8 mouse cellular contexts compared by ENCODE assay signal in the genomic region with DNA sequence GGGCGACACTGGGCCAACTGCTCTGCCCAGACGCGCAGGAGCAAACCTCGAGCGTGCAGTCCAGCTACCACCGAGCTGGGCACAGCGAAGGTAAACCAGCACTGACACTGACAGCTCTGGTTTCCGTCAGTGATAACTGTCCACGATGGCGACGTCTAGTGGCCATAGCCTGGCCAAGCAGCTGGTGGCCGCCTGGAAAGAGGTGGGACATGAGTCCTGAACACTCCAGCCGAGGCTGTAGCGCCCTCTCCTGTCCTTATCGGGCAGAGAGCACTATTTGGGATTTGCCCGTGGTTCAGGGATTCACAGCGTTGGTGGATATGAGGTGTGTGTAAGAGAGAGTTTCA. TPM values are rescaled to one million over a fixed set of nuclear protein-coding genes. Genes with fewer than 3 reads are reported as not detected.
DNase-seq lines count a peak whose midpoint lies in the region; ATAC-seq and TF ChIP-seq lines count a peak whose summit lies in the region.

No protein-coding gene starts in this region.

- intact Hi-C loops in gastrocnemius, adult 2 months (cut with DNase I), result loop anchor here (1.0 to 2.0 kb wide), 2 partner anchors 20 to 180 kb away; a partner anchor contains a TSS

- 0 out of 2 replicates have a peak, but pooled peaks cover 2% of the 10 kb centered on the region for H3K36me3 ChIP-seq in hindbrain, postnatal 0 days (ENCODE audit: insufficient read depth, low read length)

- H3K4me3 ChIP-seq in gastrocnemius, adult 2 months, result peak overlapping the region; percentile 70
- H3K4me3 ChIP-seq in hindbrain, postnatal 0 days (ENCODE audit: low read length), result peak overlapping the region; percentile 38

- no peaks in the 10 kb centered on the region for H3K9me3 ChIP-seq in hindbrain, postnatal 0 days (ENCODE audit: low read length)

- no peaks in the 10 kb centered on the region for H3K27me3 ChIP-seq in hindbrain, postnatal 0 days (ENCODE audit: insufficient read depth, low read length)

- H3K9ac ChIP-seq in hindbrain, postnatal 0 days (replicated peaks; ENCODE audit: low read length), result peak overlapping the region; percentile 60

- peaks cover 30% of the 10 kb centered on the region for H3K4me1 ChIP-seq in hindbrain, postnatal 0 days (ENCODE audit: insufficient read depth, low read length)

- H3K4me2 ChIP-seq in hindbrain, postnatal 0 days (ENCODE audit: low read depth, low read length), result peak overlapping the region; percentile 73

- ATAC-seq in common myeloid progenitor, adult 5-6 weeks (replicated peaks; ENCODE audit: low read depth, poor library complexity, severe bottlenecking), result peak; percentile 48
- peak; percentile 57 for ATAC-seq in hindbrain, postnatal 0 days
- peak; percentile 65 for ATAC-seq in megakaryocyte, adult 5-6 weeks (ENCODE audit: poor library complexity, severe bottlenecking)

- H3K27ac ChIP-seq in gastrocnemius, adult 2 months, result peak overlapping the region; percentile 93
- H3K27ac ChIP-seq in hindbrain, postnatal 0 days, result peak overlapping the region; percentile 78

- TF ChIP-seq CTCF in gastrocnemius, adult 2 months (IDR thresholded peaks at IDR 0.05), result no peak; the same call in 1 of the 2 replicates
- TF ChIP-seq CTCF in hindbrain, postnatal 0 days (IDR thresholded peaks at IDR 0.05; ENCODE audit: low read depth), result peak; percentile 100

- under 1% methylated on average over 17 of the region's 17 CpGs for WGBS in hindbrain, postnatal 0 days

- DNase-seq in T-cell, adult 2 months (ENCODE audit: low spot score), result peak; percentile 89
- peak; percentile 96 for DNase-seq in gastrocnemius, adult 2 months
- peak; percentile 98 for DNase-seq in hindbrain, postnatal 0 days (ENCODE audit: low spot score)
- peak; percentile 95 for DNase-seq in left cerebral cortex, adult 8-10 months (ENCODE audit: low spot score in 2 of 2)
- DNase-seq in right cerebral cortex, adult 18-20 months, result peak; percentile 96
- peak; percentile 87 for DNase-seq in urinary bladder, adult 2 months (ENCODE audit: low spot score)

RNA-seq across cellular contexts. Expression of a gene that starts 0.8 kb away (rescaled TPM):
- total RNA-seq in common myeloid progenitor, adult 5-6 weeks (2017), result 60.0 and 65.6 TPM in 2 replicates
- 10 to 100 TPM; 22.1 to 30.7 TPM for total RNA-seq in gastrocnemius, adult 2 months (2021)
- 257 and 261 TPM in 2 replicates for total RNA-seq in hindbrain, postnatal 0 days (2014; rRNA removed)
- polyA plus RNA-seq in hindbrain, postnatal 0 days (2015; fragmentation: Nextera tagmentation; extraction: Ambion mirVana), result 730 and 732 TPM in 2 replicates
- 100 to 1,000 TPM; 124 to 159 (median 143) TPM for total RNA-seq in left cerebral cortex, adult 8-10 months (2022)
- total RNA-seq in megakaryocyte, adult 5-6 weeks (2015), result 11.7 and 13.8 TPM in 2 replicates
- 29.3 and 32.1 TPM in 2 replicates for total RNA-seq in megakaryocyte, adult 5-6 weeks (2017)
- polyA plus RNA-seq in urinary bladder, adult 2 months (2012; rRNA removed), result 249 and 276 TPM in 2 replicates

RNA-seq across cellular contexts. Expression of a gene that starts 7.8 kb away (rescaled TPM):
- 7.8 and 15.6 TPM in 2 replicates for total RNA-seq in common myeloid progenitor, adult 5-6 weeks (2017)
- total RNA-seq in gastrocnemius, adult 2 months (2021), result 1 to 10 TPM; 6.6 to 7.1 TPM
- total RNA-seq in hindbrain, postnatal 0 days (2014; rRNA removed), result 2.6 and 3.2 TPM in 2 replicates
- 4.3 and 4.4 TPM in 2 replicates for polyA plus RNA-seq in hindbrain, postnatal 0 days (2015; fragmentation: Nextera tagmentation; extraction: Ambion mirVana)
- 1 to 10 TPM; 4.1 to 6.0 (median 5.5) TPM for total RNA-seq in left cerebral cortex, adult 8-10 months (2022)
- total RNA-seq in megakaryocyte, adult 5-6 weeks (2015), result 19.3 and 21.0 TPM in 2 replicates
- total RNA-seq in megakaryocyte, adult 5-6 weeks (2017), result 18.8 and 20.9 TPM in 2 replicates
- 18.4 and 21.5 TPM in 2 replicates for polyA plus RNA-seq in urinary bladder, adult 2 months (2012; rRNA removed)

RNA-seq across cellular contexts. Expression of a gene that starts 14.3 kb away (rescaled TPM):
- not detected in 2 replicates for total RNA-seq in common myeloid progenitor, adult 5-6 weeks (2017)
- under 1 TPM; 0.23 to 0.73 TPM for total RNA-seq in gastrocnemius, adult 2 months (2021)
- 24.0 and 32.8 TPM in 2 replicates for total RNA-seq in hindbrain, postnatal 0 days (2014; rRNA removed)
- polyA plus RNA-seq in hindbrain, postnatal 0 days (2015; fragmentation: Nextera tagmentation; extraction: Ambion mirVana), result 23.2 and 23.8 TPM in 2 replicates
- total RNA-seq in left cerebral cortex, adult 8-10 months (2022), result 1 to 10 TPM; 6.8 to 9.1 (median 7.7) TPM
- 0.49 TPM in 1 of 2 replicates, not detected in the other for total RNA-seq in megakaryocyte, adult 5-6 weeks (2015)
- 0.12 TPM in 1 of 2 replicates, not detected in the other for total RNA-seq in megakaryocyte, adult 5-6 weeks (2017)
- polyA plus RNA-seq in urinary bladder, adult 2 months (2012; rRNA removed), result 3.0 and 3.3 TPM in 2 replicates

RNA-seq across cellular contexts. Expression of a gene that starts 16.9 kb away (rescaled TPM):
- 15.8 and 18.4 TPM in 2 replicates for total RNA-seq in common myeloid progenitor, adult 5-6 weeks (2017)
- total RNA-seq in gastrocnemius, adult 2 months (2021), result 10 to 100 TPM; 34.3 to 39.8 TPM
- 146 and 172 TPM in 2 replicates for total RNA-seq in hindbrain, postnatal 0 days (2014; rRNA removed)
- 14.7 and 15.8 TPM in 2 replicates for polyA plus RNA-seq in hindbrain, postnatal 0 days (2015; fragmentation: Nextera tagmentation; extraction: Ambion mirVana)
- total RNA-seq in left cerebral cortex, adult 8-10 months (2022), result 10 to 100 TPM; 48.5 to 76.4 (median 64.1) TPM
- 29.5 and 29.6 TPM in 2 replicates for total RNA-seq in megakaryocyte, adult 5-6 weeks (2015)
- 22.4 and 36.1 TPM in 2 replicates for total RNA-seq in megakaryocyte, adult 5-6 weeks (2017)
- 21.2 and 30.5 TPM in 2 replicates for polyA plus RNA-seq in urinary bladder, adult 2 months (2012; rRNA removed)

RNA-seq across cellular contexts. Expression of a gene that starts 24.3 kb away (rescaled TPM):
- total RNA-seq in common myeloid progenitor, adult 5-6 weeks (2017), result 0.41 and 0.73 TPM in 2 replicates
- total RNA-seq in gastrocnemius, adult 2 months (2021), result 1 to 10 TPM; 1.8 to 2.3 TPM
- 270 and 288 TPM in 2 replicates for total RNA-seq in hindbrain, postnatal 0 days (2014; rRNA removed)
- polyA plus RNA-seq in hindbrain, postnatal 0 days (2015; fragmentation: Nextera tagmentation; extraction: Ambion mirVana), result 95.5 and 106 TPM in 2 replicates
- total RNA-seq in left cerebral cortex, adult 8-10 months (2022), result 100 to 1,000 TPM; 328 to 363 (median 358) TPM
- total RNA-seq in megakaryocyte, adult 5-6 weeks (2015), result 1.6 and 2.2 TPM in 2 replicates
- 1.4 TPM in 1 of 2 replicates, not detected in the other for total RNA-seq in megakaryocyte, adult 5-6 weeks (2017)
- polyA plus RNA-seq in urinary bladder, adult 2 months (2012; rRNA removed), result 9.2 and 12.2 TPM in 2 replicates

Comparison
In these comparisons a context has a peak if more than half of its experiments do, and no peak if none do; other contexts are left out.
1. Peak in every context shown above with its lines: DNase-seq, ATAC-seq, H3K4me3 ChIP-seq and H3K27ac ChIP-seq.